Mouse (Mus musculus): ENCODE measurements at regions not wholly inside any gene's neighbourhood (a gene's known extent, or its start where the extent isn't known, plus 50 kb on each side); places are given as distances from the start of the nearest gene placed in this dataset.

GRCm38 (mm10) chr3:129449928-129450327 lies 82.2 kb upstream of the Elovl6 start:
- DNase-seq (ENCODE audit: low read depth) = no peak

- DNase-seq (ENCODE audit: low read depth) = no peak
Measured at GRCm38 (mm10) chr3:129450671-129451070, 81.5 kb upstream of the Elovl6 start.

GRCm38 (mm10) chr3:129470088-129470487 lies 62.1 kb upstream of the Elovl6 start:
- no peak for DNase-seq (ENCODE audit: low read depth)

- no peak for DNase-seq (ENCODE audit: low read depth)
Measured at GRCm38 (mm10) chr3:129471332-129471731, 60.8 kb upstream of the Elovl6 start.

DNA sequence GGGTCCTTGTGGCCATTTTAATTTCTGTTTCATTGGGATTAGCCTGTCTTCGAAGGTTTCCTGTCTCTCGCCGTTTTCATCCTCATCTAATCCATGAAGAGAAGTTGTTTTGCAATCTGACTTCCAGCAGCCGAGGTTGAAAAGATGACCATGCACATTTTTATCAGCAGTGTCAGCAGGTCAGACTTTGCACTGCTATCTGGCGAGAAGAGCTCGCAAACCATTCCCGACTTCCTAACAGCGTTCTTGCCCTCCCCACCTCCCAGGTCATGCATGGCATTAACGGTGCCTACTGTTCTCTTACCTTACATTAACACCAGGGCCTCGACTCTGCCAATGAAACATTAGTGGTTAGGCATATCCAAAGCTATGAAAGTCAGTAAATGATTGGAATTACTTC lies 60.1 kb upstream of the Elovl6 start:
- DNase-seq (ENCODE audit: low read depth) = no peak

GRCm38 (mm10) chr3:129474451-129474850 lies 57.7 kb upstream of the Elovl6 start:
- DNase-seq (ENCODE audit: low read depth) = no peak

DNA sequence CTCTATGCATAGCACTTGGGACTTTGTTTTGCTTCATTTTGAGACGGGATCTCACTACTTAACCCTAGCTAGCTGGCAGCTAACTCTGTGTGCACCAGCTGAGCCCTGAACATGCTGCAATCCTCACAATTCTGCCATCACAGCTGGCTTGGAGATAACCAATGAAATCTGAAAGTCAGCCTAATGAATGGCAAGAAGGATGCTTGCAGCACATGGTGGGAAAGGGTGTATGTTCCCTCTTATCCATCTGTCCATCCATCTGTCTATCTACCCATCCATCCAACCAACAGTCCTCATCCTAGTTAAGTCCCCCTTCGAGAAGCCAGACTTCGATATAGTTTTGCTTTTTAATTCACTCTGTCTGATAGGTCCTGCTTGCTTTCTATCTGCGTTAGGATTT lies 55.9 kb upstream of the Elovl6 start:
- no peak for DNase-seq (ENCODE audit: low read depth)

DNA sequence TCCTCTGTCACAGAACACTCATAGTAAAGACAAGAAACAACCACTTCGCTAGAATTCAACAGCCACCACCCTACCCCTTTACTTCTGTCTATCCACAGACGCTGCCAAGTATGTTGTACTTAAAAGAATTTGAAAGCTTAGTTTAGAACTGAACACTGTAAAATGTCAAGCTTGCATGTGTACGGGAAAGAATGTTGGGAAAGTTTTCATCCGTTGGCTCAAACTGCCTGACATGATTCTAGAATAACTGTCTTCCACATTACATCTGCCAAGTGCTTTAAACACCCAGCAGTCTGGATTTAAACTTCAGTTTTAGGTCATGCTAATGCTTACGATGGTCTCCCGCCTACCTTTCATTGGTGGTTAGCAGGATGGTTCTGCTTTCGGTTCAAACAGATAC lies 54.1 kb upstream of the Elovl6 start:
- DNase-seq (ENCODE audit: low read depth) = no peak

DNA sequence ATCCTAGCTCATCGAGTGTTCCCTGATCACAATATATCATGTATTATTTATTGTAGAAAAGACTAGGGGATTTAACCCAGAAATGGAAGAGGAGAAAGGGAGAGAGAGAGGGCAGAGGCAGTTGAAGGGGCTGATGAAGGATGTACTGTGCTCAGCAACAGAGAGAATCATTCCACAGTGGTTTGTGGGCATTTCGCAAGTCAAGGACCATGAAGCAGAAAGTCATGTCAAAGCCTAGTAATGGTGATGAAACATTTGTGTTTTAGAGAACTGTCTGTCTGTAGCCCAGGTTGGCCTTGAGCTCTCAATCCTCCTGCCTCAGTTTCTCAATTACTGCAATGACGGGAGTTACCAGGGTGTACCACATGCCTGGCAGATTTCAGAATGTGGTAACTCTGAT lies 50.9 kb upstream of the Elovl6 start:
- DNase-seq (ENCODE audit: low read depth) = no peak

Data from fibroblast of lung, adult 2 months (primary cell).